Mouse (Mus musculus) activated CD4-positive, CD25-positive, alpha-beta regulatory T cell, adult 4 months (primary cell): ENCODE data around the gene Tmem240. TPM values are rescaled to one million over a fixed set of nuclear protein-coding genes. Genes with fewer than 3 reads are reported as not detected.
"Not testable (repeated sequence)": the region's sequence is repeated elsewhere in the genome, so short reads cannot be mapped to it uniquely, and the experiment has no call there.

Experiments used
- ATAC-seq: one replicate; pipeline ENCODE4 v1.8.0; 2017
- polyA plus RNA-seq, 2 experiments: library from polyadenylated mRNA; unstranded; fragments of 100-300 nt; shearing (Covaris generic); gene quantifications; one replicate each; pipeline ENCODE4 v1.2.1; 2017

The Tmem240 gene
- polyA plus RNA-seq, 2 experiments from 2014 or later, result 0.22 TPM; not detected in 1

DNA sequence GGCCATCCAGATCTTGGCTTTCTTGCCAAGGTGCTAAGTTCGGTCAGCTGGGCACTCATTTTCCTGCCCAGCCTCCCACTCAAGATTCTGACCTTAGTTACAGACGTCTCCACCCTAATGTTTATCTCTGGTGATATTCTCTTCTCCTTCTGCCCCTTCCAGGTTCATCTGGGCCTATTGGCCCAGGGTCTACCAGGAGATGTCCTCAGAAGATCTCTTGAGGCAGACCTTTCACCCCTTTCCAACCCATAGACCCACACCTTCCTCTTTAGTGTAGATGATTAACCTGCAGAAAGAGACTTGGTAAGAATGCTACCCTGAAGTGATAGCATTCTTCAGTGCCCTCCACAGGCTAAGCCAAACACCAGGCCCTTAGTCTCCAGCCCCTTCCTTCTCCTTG, 37.1 kb downstream of the Tmem240 start:
- ATAC-seq, result no peak

DNA sequence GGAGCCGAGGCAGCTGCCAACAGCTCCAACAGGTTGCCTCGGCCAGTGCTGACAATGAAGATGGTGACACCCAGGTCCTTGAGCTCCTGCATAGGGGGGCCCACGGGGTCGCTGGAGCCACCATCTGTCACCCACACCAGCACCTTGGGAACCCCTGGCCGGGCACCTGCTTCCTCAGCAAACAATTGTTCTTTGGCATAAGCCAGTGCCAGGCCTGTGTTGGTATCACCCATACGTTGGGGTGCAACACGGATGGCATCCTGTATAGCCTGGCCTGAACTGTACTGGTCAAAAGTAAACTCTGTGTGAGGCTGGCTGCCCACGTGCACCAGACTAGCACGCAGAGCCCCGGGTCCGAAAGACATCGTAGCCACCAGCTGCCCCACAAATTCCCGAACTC, 38.2 kb downstream of the Tmem240 start:
- no peak for ATAC-seq

DNA sequence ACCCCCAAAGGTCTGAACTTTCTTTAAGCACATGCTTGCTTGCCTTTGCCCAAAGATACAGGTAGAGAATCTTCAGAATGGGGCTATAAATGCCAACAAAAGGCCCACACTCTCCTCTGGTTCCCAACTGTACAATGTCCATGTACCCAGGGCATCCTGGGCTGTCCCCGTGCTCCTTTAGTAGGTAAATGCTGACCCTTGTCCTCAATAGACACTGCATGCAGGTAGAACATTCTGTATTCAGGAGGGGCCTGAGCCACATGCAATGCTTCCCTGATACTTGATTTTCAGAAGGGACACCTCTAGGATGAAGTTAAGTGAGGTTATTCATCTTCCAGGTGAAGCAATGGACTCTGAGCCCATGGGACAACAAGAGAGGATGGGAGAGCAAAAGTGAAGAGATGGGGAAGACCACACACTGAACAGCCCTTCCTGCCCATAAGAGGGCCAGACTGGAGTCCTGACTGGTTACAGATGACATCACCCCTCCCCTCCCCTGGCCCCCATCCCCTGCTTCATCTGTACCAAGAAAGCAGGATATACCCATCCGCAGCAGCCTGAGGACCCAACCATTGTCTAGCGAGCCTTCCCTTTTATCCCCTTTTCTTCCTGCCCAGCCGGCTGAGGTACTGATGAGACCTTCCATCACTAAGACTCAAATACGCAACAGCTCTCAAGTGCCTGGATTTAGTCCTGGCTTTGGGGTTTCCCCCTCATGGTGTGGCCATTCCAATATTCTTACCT, 38.9 kb downstream of the Tmem240 start:
- no peak for ATAC-seq

DNA sequence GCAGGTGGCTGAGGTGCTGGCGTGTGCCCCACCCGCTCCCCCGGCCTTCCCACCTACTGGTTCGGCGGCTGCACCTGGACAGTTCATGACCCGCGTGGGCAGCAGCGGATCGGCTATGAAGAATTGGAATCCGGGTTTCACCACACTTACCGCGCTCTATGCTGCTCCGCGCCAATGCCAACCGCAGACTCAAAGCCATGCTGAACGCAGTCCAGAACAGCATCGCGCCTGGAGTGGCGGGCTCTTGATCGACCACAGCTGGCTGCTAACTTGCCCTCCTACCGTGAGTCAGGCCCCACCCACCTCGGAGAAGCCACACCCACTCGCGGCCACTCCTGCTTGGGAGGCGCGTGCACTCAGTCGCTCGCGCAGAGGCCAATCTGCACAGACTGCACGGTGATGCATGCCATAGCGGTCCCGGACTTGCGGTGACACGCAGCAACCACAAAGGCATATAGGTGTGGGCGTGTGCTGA, 39.7 kb downstream of the Tmem240 start, which contains the start of gene Vwa1:
TSS of gene Vwa1 (minus strand) at position 419 of the 475 bp plus-strand sequence.
- peak; percentile 59 for ATAC-seq

DNA sequence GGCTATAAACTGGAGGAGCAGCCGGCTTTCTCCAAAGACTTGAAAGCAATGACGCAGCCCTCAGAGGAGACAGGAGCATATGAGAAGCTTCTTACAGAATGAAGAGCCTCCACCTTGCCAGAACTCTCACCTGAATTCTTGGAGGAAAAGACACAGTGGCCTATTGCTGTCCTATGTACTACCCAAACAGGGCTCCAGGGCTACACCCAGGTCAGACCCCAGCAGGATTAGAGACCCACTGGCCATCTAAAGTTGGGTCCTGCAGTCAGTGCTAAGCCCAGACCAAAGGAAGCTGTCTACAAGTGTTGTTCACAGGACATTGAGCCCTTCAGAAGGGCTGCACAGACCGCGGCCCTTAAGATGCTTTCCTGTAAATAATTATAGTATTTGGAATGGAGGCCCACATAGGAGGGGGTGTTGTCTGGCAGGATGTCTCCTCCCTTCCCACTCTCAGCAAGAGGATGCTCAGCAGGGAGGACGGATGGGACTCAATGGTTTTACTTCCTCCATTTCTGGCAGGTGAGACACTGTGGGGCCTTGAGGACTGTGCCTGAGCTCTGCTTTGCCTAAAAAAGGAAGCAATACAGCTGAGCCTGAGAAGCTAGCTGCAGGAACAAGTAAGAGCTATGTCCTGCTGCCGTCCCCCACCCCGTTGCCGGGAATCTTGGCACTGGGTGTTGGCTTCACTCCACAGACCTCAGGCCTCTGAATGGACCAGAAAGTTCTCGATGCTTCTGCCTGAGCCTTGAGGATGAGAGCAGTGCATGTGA, 40.6 kb downstream of the Tmem240 start:
- no peak for ATAC-seq

DNA sequence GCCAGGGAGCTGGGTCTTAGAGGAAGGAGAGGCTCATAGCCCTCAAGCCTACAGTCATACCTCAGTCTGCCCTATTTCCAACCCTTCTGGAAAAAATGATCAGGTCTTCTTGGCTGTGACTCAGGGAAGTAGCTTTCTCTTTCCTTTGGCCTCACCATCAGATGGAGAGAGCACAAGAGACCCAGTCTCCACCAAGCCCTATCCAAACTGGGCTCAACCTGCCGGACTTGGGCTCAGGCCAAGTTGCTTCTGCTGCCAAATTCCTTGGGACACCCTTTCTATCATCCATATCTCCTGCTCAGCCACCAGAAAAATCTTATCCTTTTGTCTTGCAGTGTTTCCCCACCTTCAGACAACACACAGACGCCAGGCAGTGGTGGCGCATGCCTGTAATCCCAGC, 41.3 kb downstream of the Tmem240 start:
- no peak for ATAC-seq

DNA sequence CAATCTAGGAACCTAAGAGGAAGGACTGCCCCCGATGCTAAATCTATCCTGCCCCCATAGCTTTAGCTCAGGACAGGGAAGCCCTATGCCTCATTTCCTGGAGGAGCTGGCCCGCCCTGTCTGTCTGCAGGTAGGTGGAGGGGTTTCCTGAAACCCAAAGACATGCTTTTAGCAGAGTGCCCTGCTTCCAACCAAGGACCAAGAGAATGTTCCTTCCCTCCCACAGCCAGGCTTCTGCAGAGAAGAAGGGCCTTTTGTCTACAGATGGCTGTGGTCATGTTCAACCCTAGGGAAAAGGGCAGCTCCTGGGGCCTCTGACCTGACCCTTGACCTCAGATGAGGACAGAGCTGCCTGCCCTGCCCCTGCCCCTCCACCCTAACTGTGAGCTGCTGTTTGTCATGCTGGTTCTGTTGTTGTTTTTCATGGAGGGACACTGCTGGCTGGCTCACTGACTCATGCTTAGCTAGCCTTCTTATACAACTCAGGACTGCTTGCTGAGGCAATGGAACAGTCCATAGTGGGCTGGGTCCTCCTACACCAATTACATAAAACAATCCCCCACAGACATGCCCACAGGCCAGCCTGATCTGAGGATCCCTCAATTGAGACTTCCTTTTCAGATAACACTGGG, 42.2 kb downstream of the Tmem240 start:
- no peak for ATAC-seq

DNA sequence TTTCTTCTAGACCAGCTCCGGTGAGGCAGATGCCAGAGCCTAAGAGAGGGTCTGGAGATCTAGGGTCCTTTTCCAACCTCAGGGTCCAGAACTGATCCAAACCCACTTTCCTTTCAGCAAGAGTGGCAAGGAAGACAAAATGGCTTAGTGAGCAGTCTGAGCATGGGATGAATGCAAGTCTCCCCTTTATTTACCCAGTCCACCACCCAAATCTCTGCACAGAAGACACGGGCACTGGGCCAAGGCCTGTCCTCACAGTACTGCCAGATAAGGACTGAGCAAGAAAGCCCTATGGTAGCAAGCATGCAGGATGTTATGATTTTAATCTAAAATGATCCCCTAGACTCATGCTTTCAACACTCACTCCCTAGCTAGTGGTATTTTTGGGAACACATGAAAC, 43.2 kb downstream of the Tmem240 start:
- ATAC-seq, result no peak

DNA sequence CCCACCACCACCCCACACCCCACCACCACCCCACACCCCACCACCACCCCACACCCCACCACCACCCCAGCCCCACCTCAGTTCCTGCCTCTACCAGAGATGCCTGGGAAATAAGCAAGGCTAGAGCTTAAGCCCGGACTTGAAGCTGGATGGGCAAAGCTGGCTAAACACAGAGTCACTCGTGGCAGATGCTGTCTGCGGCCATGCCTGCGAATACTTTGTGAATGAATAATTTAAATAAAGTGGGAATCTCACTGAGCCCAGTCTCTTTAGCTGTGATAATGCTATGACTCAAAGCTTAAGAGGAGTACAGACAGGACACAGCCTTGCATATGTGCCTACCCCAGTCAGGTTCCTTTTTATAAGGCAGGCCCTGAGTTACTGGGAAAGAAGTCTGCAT, 44.9 kb downstream of the Tmem240 start:
- ATAC-seq, result no peak

DNA sequence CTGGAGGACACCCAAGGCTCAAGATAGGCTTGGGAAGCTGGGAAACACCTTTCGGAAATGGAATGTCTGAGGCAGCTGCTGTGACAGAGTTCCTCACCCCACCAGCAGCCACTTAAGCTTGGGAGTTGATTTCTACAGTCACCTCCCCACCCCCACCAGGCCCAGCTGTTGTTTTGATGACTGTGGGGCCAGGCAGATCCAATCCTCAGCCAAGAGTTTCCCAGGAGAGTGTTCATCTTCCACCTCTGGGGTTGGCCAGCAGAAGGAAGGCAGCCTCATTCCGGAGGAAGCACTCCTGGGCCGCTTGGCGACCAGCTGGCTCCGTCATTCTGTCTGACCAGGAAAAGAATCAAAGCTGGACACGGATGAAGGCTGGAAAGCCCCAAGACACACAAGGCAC, 46.3 kb downstream of the Tmem240 start:
- no peak for ATAC-seq

DNA sequence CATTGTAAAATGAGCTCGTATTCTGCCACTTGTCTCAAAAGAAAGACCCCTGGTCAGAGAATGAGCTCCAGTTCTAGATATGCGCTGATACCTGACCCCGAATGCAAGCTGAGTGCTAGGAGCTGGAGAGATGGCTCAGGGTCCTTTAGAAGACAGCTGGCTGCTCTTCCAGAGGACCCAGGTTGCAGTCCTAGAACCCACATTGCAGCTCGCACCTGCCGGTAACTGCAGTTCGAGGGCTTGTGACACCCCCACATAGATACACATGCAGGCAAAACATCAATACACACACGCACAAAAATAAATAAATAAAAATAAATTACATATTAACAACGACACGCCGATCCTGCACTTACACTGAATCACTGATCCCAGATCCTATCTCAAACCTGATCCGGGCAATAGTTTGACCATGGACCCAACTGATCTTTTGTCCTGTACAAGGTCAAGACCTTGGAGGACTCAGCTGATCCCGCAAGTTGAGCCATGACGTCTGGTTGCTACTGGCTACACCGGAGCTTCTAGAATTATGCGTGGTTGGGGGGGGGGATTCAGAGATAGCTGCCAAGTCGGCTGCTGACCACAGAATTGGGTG, 49.0 kb downstream of the Tmem240 start:
- no peak for ATAC-seq

DNA sequence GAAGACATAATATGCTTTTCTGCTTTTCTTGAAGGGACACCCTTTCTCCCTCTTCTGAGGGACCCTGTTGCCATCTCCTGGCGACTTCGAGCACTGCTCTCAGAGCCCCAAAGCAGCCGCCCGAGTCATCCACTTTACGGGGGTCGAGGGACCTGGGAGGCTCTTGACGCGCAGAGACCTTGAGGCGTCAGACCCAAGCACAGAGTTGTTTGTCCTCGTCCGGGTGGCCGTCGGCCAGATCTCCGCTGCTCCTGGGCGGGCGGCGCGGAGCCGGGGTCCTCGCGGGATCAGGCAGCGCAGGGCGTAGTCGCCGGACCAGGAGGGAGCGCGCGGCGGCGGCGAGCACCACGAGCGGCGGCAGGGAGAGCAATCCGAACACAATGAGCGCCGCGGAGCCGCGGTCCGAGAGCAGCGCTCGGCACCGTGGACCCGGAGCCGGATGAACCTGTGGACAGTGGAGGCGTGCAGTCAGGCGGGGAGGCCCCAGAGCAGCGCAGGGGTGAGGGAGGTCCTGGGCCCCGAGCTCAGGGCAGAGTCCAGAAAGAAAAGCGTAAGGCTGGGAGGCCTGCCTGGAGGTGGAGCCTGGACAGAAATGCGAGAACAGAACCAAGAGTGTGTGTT, 49.6 kb downstream of the Tmem240 start:
- no peak for ATAC-seq

DNA sequence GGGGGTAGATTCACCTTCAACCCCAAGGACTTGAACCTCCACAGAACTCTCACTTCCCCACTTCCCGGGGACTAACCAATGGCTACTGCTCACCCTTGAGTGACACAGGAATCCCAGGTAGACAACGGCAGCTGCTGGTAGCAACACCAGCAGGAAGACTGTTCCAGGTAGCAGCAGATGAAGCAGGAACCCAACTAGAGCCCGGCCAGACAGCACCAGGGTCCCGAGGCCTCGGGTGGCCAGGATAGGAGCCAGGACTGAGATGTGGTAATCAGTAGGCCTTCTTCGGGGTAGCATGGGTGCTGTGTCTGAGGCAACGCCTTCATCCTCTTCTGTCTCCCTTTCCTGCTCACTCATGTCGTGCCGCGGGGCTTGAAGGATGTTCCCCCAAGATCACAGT, 50.6 kb downstream of the Tmem240 start:
- no peak for ATAC-seq

DNA sequence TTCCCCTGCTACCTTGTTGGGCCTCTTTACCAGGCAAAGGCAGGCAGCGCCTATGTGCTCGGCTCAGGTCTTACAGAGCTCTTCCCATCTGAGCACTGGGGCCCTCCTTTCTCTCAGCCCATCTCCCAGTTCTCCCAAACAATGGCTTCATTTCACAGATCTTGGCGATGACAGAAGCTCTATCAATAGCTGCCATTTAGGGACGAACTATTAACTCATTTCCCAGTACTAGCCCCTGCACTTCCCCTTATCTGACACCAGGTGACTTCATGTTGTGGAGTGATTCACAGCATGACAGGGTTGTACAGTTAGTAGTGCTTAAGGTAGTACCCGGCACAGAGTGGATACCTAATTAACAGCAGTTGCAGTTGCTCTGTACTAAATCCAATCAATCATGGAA, 51.2 kb downstream of the Tmem240 start, which contains the start of gene Tmem88b:
TSS of gene Tmem88b (minus strand) at position 56 of the 400 bp plus-strand sequence.
- ATAC-seq, result no peak

DNA sequence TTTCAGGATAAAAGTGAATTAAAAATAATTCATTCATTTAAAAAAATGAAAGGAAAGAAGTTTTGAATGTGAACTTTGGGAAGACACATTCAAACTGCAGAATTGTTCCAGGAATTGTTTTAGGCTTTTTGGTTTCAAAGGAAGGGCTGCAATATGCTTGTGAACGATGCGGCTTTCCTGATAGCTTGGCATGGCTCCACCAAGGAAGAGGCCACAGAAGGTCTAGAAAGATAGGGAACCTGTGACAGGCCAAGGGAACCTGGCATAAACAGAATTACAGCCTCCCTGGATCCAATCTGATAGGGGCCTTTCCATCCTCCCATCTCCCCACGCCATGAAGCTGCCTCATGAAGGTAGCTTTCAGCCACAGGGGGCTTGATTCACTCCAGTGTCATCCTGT, 53.7 kb downstream of the Tmem240 start:
- ATAC-seq, result no peak

DNA sequence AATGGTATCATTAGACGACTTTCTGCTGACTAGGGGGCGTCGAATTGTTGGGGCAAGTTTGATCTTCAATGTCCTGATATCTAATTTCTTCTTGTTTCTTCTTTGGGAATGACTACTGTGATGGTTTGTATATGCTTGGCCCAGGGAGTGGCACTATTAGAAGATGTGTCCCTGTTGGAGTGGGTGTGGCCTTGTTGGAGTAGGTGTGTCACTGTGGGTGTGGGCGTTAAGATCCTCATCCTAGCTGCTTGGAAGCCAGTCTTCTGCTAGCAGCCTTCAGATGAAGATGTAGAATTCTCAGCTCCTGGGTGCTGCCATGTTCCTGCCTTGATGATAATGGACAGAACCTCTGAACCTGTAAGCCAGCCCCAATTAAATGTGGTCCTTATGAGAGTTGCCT, 54.2 kb downstream of the Tmem240 start:
- not testable (repeated sequence) for ATAC-seq

DNA sequence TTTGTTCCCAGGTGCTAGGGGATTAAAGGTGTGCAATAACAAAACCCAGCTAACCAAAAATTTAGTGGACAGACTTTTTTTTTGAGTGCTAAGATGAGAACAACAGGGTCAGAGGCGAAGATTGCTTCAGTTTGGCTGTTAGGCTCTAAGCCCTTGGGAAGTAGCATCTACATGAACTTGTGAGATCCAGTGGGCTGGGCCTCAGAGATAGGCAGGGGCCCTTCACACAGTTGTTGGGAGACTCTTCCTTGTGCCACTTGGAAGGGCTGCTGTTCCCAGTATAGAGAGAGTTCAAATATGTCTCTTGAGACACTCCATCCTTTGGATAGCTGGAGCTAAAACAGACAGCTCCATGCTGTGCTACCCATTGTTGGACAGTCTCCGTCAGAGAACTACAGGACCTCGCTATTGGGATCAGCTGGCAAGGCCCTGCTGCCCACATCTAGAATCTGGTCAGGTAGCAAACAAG, 55.5 kb downstream of the Tmem240 start, which contains the start of gene Ankrd65:
TSS of gene Ankrd65 (plus strand) at position 419 of the 469 bp plus-strand sequence.
- ATAC-seq, result no peak

Other genes starting within 250 kb of the Tmem240 start
- 100 to 1,000 TPM in 1 of 2 experiments, 10 to 100 TPM in 1; 90.9 to 196 TPM for gene Gnb1, start 243.4 kb upstream of the Tmem240 start, polyA plus RNA-seq
- 10 to 100 TPM; 42.7 to 49.1 TPM for gene Nadk, start 172.4 kb upstream of the Tmem240 start, polyA plus RNA-seq
- 1 to 10 TPM; 6.2 to 8.3 TPM for gene Slc35e2, start 133.4 kb upstream of the Tmem240 start, polyA plus RNA-seq
- gene Cdk11b, start 109.9 kb upstream of the Tmem240 start, polyA plus RNA-seq, result 10 to 100 TPM; 74.7 to 99.8 TPM
- not detected for gene Gm10563, start 89.4 kb upstream of the Tmem240 start, polyA plus RNA-seq
- gene Mmp23, start 81.4 kb upstream of the Tmem240 start, polyA plus RNA-seq, result not detected
- 1 to 10 TPM; 2.2 to 6.4 TPM for gene Mib2, start 65.6 kb upstream of the Tmem240 start, polyA plus RNA-seq
- 1 to 10 TPM; 1.2 to 1.9 TPM for gene Fndc10, start 40.5 kb upstream of the Tmem240 start, polyA plus RNA-seq
- gene Ssu72, start 30.0 kb upstream of the Tmem240 start, polyA plus RNA-seq, result 100 to 1,000 TPM; 158 to 181 TPM
- 10 to 100 TPM; 16.3 to 21.0 TPM for gene Atad3a, start 26.3 kb downstream of the Tmem240 start, polyA plus RNA-seq
- under 1 TPM in 1 of 2 experiments, not detected in 1; 0.09 TPM for gene Vwa1, start 39.9 kb downstream of the Tmem240 start, polyA plus RNA-seq
- under 1 TPM in 1 of 2 experiments, not detected in 1; 0.16 TPM for gene Tmem88b, start 51.1 kb downstream of the Tmem240 start, polyA plus RNA-seq
- gene Ankrd65, start 55.6 kb downstream of the Tmem240 start, polyA plus RNA-seq, result not detected
- 100 to 1,000 TPM; 160 to 164 TPM for gene Mrpl20, start 68.1 kb downstream of the Tmem240 start, polyA plus RNA-seq
- 100 to 1,000 TPM; 115 to 122 TPM for gene Ccnl2, start 77.7 kb downstream of the Tmem240 start, polyA plus RNA-seq
- gene Aurkaip1, start 96.5 kb downstream of the Tmem240 start, polyA plus RNA-seq, result 100 to 1,000 TPM; 216 TPM
- 1 to 10 TPM; 4.1 to 9.9 TPM for gene Mxra8, start 104.9 kb downstream of the Tmem240 start, polyA plus RNA-seq
- 1 to 10 TPM; 2.1 to 2.7 TPM for gene Dvl1, start 112.6 kb downstream of the Tmem240 start, polyA plus RNA-seq
- gene Tas1r3, start 128.6 kb downstream of the Tmem240 start, polyA plus RNA-seq, result under 1 TPM; 0.16 to 0.25 TPM
- 10 to 100 TPM; 17.7 to 18.0 TPM for gene Cptp, start 134.6 kb downstream of the Tmem240 start, polyA plus RNA-seq
- 10 to 100 TPM; 82.2 to 87.0 TPM for gene Ints11, start 134.7 kb downstream of the Tmem240 start, polyA plus RNA-seq
- gene Pusl1, start 157.0 kb downstream of the Tmem240 start, polyA plus RNA-seq, result 10 to 100 TPM; 12.6 to 25.3 TPM
- gene Acap3, start 157.0 kb downstream of the Tmem240 start, polyA plus RNA-seq, result 1 to 10 TPM; 4.9 to 6.5 TPM
- 10 to 100 TPM; 32.1 to 39.5 TPM for gene Ube2j2, start 209.0 kb downstream of the Tmem240 start, polyA plus RNA-seq
- 1 to 10 TPM; 2.5 to 5.7 TPM for gene C1qtnf12, start 227.5 kb downstream of the Tmem240 start, polyA plus RNA-seq